Mouse (Mus musculus): ENCODE results near the gene Car14. TPM values are rescaled to one million over a fixed set of nuclear protein-coding genes. Genes with fewer than 3 reads are reported as not detected.
"Not testable (repeated sequence)": the region's sequence is repeated elsewhere in the genome, so short reads cannot be mapped to it uniquely, and the experiment has no call there.

The Car14 gene
- total RNA-seq, 2 experiments from 2014 or later, result 49.1 to 56.9 TPM

GRCm38 (mm10) chr3:95892066-95893052 is 12.1 kb downstream of the Car14 start:
- DNase-seq, result no peak

DNA sequence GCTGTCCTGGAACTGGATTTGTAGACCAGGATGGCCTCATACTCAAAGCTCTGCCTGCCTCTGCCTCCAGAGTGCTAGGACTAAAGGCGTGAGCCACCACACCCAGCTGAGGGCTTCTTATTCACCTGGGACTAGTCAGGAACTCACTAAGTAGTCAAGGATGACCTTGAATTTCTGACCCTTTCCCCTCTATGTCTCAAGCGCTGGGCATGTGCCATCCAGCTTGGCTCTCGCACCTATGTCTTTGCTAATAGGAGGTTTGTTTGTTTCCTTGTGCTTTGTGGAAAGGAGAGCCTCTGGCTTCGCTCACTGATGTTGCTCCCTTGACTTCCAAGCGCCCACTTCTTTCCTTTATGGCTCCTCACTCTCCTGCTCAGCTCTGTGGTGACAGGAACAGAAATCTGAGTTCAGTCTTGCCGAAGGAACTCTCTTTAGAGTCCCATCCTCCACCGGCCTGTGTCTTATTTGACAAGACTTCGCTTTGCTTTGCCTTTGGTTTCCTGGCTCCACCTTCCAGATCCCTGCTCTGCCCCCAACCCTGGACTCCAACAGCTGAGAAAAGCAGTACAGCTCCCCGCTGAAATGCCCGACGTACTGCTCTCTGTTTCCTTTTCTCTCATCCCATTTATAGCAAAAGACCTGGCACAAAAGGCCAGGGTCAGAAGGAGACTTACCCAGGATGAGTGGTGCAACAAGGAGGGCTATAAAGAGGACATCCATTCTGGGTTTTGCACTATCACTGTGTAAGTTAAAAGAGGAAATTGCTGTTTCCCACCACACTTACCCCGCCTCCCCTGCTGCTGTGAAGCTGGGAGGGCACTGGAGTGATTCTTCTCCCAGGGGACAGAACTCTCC is 13.1 kb downstream of the Car14 start, which contains the start of gene BC028528:
BC028528 (minus strand) TSS at position 795 of the 855 bp plus-strand sequence.
- DNase-seq, result no peak

DNA sequence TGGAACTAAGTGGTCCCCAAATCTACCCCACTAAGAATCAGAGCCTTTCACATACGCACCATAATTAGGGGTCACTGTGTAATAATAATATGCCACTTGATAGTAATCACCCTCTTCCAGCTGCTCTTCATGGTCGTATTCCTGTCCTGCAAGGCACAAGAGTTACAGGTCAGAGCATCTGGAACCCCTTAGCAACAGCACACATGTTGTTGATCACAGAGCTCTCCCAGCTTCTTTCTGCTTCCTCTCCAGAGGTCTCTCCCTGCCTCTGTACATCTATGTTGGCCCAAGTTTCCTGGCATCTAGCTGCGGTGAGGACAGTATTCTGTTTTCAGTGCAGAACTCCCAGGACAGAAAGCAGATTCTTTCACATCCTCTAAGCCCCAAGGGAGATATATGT is 14.8 kb downstream of the Car14 start:
- no peak for DNase-seq

DNA sequence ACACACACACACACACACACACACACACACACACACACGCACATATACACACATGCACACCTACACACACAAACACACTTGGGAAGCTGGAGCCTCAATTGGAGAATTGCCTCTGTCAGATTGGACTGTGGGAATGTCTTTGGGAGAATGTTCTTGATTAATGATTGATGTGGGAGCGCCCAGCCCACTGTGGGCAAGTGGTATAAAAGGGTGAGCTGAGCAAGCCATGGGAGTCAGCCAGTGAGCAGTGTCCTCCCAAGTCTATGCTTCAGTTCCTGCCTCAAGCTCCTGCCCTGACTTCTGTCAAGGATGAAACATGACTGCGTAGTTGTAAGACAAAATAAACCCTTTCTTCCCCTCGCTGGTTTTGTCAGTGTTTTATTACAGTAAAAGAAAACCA is 16.9 kb downstream of the Car14 start:
- no peak for DNase-seq

DNA sequence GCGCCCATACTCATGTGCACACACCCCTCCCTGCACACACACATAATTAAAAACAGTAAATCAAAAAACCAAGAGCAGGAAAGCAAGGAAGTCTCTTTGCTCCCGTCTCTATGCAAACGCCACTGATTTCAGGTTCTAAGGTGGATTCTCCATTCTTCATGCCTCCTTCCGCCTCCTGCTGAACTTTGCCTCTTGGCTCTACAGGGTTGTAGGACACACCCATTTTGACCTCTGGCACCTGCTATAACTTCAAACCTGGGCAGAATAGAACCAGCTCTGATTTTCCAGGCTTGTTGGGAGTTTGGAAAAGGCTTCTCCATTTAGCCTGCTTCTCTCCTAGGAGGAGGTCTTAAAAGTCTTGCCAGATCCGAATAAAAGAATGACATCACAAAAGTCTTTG is 20.1 kb downstream of the Car14 start:
- no peak for DNase-seq

- peak; percentile 73 for DNase-seq
Observed at GRCm38 (mm10) chr3:95882816-95883425, 21.6 kb downstream of the Car14 start.

- DNase-seq, result peak; percentile 88
Observed at GRCm38 (mm10) chr3:95881979-95882815, 22.3 kb downstream of the Car14 start, which contains the start of gene Ciart. TSS of gene Ciart (minus strand) at chr3:95882251.

GRCm38 (mm10) chr3:95879063-95879462 is 25.4 kb downstream of the Car14 start:
- DNase-seq, result no peak

GRCm38 (mm10) chr3:95872048-95872447 is 32.4 kb downstream of the Car14 start:
- DNase-seq, result no peak

- DNase-seq, result peak; percentile 80
Observed at GRCm38 (mm10) chr3:95871392-95871867, 33.1 kb downstream of the Car14 start, which contains the start of gene Mrps21. TSS of gene Mrps21 (minus strand) at chr3:95871519.

DNA sequence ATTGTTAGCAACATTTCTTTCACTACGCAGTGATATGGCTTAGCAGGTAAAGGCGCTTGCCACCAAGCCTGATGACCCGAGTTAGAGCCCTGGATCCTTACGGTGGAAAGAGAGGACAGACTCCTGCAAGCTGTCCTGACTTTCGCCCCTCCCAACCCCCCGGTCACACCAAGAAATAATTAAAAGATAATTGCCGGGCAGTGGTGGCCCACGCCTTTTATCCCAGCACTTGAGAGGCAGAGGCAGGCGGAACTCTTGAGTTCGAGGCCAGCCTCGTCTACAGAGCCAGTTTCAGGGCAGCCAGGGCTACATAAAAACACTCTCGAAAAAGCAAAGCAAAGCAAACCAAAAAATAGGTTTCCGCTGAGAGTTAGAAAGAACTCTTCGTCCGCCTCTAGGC is 33.5 kb downstream of the Car14 start:
- DNase-seq, result no peak

- DNase-seq, result no peak
Observed at GRCm38 (mm10) chr3:95867408-95867807, 37.1 kb downstream of the Car14 start.

- DNase-seq, result no peak
Observed at GRCm38 (mm10) chr3:95866071-95866470, 38.4 kb downstream of the Car14 start.

GRCm38 (mm10) chr3:95865571-95865970 is 38.9 kb downstream of the Car14 start:
- DNase-seq, result no peak

- no peak for DNase-seq
Observed at GRCm38 (mm10) chr3:95865050-95865449, 39.4 kb downstream of the Car14 start.

- no peak for DNase-seq
Observed at GRCm38 (mm10) chr3:95863578-95863977, 40.9 kb downstream of the Car14 start.

- DNase-seq, result peak; percentile 57
Observed at GRCm38 (mm10) chr3:95861796-95862195, 42.7 kb downstream of the Car14 start.

DNA sequence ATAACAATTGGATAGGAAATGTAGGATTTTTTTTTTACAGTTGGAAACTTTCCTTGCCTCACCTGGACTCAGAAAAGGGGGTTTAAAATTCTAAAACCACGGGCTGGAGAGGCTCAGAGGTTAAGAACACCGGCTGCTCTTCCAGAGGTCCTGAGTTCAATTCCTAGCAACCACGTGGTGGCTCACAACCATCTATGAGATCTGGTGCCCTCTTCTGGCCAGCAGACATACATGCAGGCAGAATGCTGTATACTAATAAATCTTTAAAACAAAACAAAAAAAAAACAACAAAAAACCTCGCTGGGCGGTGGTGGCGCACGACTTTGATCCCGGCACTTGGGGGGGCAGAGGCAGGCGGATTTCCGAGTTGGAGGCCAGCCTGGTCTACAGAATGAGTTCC is 43.3 kb downstream of the Car14 start:
- DNase-seq, result no peak

DNA sequence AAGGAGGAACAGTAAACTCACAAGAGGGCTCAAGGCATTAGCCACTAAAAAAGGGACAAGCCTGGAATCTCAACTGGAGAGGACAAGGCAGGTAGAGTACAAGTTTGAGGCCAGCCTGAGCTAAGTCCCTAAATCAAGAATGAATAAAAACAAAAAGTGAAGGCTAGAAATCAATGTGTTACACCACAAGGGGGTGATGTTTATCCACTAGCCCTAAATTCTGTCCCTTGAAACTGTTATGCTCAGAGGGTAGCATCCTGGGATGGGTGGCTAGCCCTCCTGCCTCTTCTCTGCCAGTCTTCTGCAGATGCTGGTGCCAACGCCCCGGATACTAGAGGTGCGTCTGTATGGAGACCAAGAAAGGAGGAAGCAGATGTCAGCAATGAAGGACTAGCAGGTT is 44.2 kb downstream of the Car14 start:
- no peak for DNase-seq

DNA sequence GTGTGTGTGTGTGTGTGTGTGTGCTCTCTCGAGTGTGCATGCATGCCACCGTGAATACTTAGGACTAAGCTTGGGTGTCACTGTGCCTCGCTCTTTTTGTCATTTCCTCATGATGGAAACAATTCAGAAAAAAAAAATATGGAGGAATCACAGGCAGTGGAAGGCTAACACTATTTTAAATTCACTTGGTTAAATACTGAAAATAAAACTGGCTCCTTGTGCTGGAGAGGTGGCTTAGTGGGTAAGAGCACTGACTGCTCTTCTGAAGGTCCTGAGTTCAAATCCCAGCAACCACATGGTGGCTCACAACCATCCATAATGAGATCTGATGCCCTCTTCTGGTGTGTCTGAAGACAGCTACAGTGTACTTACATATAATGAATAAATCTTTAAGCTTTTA is 46.2 kb downstream of the Car14 start:
- DNase-seq, result not testable (repeated sequence)

- DNase-seq, result not testable (repeated sequence)
Observed at GRCm38 (mm10) chr3:95857050-95857449, 47.4 kb downstream of the Car14 start.
